Mouse (Mus musculus) heart, postnatal 0 days (tissue): Measurements from ENCODE around the gene Scn3b.

Experiments used
- CTCF ChIP-seq: IDR thresholded peaks from 2 replicates; pipeline ENCODE4 v1.5.1; 2016; ENCODE audit warnings: antibody characterized with exemption, control low read depth, low read depth
- EP300 ChIP-seq: IDR thresholded peaks from 2 replicates; pipeline ENCODE4 v1.6.1; 2016; ENCODE audit warnings: antibody characterized with exemption, low read depth

GRCm38 (mm10) chr9:40326260-40326915 is 57.4 kb downstream of the Scn3b start:
- TF ChIP-seq CTCF (no peak), EP300 (no peak)
